Mouse (Mus musculus) midbrain, embryonic 12.5 days (tissue): ENCODE data around the gene Vps54. TPM values are rescaled to one million over a fixed set of nuclear protein-coding genes. Genes with fewer than 3 reads are reported as not detected.

Source experiments
- ATAC-seq: fragments of 200-750 bp; cut with Nextera tagmentation; 2 replicates; pipeline ENCODE4 v1.8.0; 2017; ENCODE audit warnings: low read depth, moderate TSS enrichment, moderate library complexity; ENCODE audit not compliant: low FRiP score
- H3K27ac ChIP-seq: fragments of 300-500 bp; sonication (generic); replicated peaks from 2 replicates; pipeline ENCODE4 v1.5.1; 2016; ENCODE audit warnings: mild to moderate bottlenecking
- H3K27me3 ChIP-seq: fragments of 300-500 bp; sonication (generic); 2 replicates; pipeline ENCODE4 v1.6.1; 2016; ENCODE audit warnings: mild to moderate bottlenecking
- H3K36me3 ChIP-seq: fragments of 300-500 bp; sonication (generic); 2 replicates; pipeline ENCODE4 v1.6.1; 2016
- H3K4me1 ChIP-seq: fragments of 300-500 bp; sonication (generic); 2 replicates; pipeline ENCODE4 v1.6.1; 2016
- H3K4me2 ChIP-seq: fragments of 300-500 bp; sonication (generic); replicated peaks from 2 replicates; pipeline ENCODE4 v1.6.1; 2016; ENCODE audit warnings: mild to moderate bottlenecking, moderate library complexity
- H3K4me3 ChIP-seq: fragments of 300-500 bp; sonication (generic); 2 replicates; pipeline ENCODE4 v1.5.1; 2016; ENCODE audit warnings: mild to moderate bottlenecking
- H3K9ac ChIP-seq: fragments of 300-500 bp; sonication (generic); replicated peaks from 2 replicates; pipeline ENCODE4 v1.6.1; 2016; ENCODE audit warnings: mild to moderate bottlenecking, moderate library complexity
- H3K9me3 ChIP-seq: fragments of 300-500 bp; sonication (generic); 2 replicates; pipeline ENCODE4 v1.6.1; 2016; ENCODE audit warnings: mild to moderate bottlenecking
- WGBS: fragments of 180-500 bp; shearing (Covaris S2); methylation state at CpG from one replicate; pipeline ENCODE4 v1.1.7; 2016; 5-methylcytosine and 5-hydroxymethylcytosine counted together
- microRNA counts: library from miRNA; unstranded; fragments of <30 nt; microRNA quantifications from one replicate; lab custom pipeline; 2017
- microRNA-seq: library from miRNA; unstranded; fragments of <30 nt; microRNA quantifications from one replicate; pipeline ENCODE4, GENCODE M21; 2017
- polyA plus RNA-seq: library from polyadenylated mRNA; unstranded; fragments of >200 nt; fragmentation: Nextera tagmentation; extraction: Ambion mirVana; gene quantifications from 2 replicates; pipeline ENCODE4 v1.2.1, GENCODE M21; 2016

The Vps54 gene
- polyA plus RNA-seq, 1 experiment from 2014 or later = 18.5 TPM

DNA sequence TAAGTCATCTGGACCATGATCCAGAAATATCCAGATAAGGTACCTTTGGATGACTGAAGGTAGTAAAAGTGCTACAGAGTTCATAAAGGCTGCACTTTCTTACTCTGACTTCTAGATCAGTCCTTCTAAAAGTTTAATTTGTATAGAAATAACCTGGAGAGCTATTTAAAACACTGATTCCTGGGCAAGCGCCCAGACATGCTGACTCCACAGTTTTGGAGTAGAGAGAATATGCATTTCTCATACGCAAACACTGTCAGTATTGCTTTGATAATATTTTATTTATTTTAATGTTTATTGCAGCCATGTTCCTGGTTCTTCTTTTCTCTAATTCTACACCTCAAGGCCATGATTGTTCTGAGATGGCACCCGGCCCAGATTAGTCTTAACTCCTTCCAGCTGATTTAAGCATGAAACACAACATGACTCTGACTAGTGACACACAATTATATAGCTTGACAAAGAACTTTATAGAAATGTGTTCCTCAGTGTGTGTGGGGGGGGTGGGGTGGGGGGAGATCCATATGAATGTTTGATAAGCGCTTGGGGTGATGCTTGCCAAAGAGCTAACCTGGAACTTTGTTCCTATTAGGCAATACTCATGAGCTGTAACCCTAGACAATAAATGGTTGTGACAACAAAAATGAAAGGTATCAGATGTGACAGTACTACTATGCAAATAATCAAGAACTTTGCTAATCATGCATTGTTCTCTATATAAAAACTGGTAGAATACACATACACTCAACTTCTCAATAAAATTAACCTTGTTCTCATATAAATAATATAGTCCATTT is 124.3 kb downstream of the Vps54 start:
- WGBS = 93% methylated on average over 4 of the region's 4 CpGs
- Histone ChIP-seq H3K4me1 (peaks cover 2% of the 10 kb centered on the region; the same call in 1 of the 2 replicates), H3K4me2 (no peak overlapping the region), H3K9ac (no peak overlapping the region), H3K36me3 (no peaks in the 10 kb centered on the region), H3K27me3 (no peaks in the 10 kb centered on the region), H3K27ac (no peak overlapping the region), H3K4me3 (no peak overlapping the region), H3K9me3 (no peaks in the 10 kb centered on the region)
- no peak for ATAC-seq

DNA sequence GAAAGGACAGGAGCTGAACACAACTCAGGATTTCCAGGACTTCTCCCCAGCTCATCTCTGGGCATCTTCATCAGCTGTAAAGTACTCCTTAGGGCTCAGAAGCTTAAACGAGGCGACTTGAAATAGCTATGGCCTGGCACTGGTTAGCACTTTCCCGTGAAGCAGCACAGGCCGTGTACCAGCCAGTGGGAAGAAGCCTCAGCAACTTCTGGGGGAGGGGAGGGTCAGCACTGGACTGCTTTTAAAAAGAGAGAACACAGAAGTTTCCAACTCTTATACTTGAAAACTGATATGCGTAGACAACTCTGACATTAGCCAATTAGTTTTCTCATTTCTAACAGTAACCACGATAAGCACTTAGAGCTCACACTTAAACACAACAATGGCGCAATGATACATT is 129.4 kb downstream of the Vps54 start:
- H3K4me1 ChIP-seq = peaks cover 16% of the 10 kb centered on the region
- no peaks in the 10 kb centered on the region for H3K27me3 ChIP-seq
- 0 out of 2 replicates have a peak overlapping the region, but pooled peaks have one; percentile 3 for H3K4me3 ChIP-seq
- H3K27ac ChIP-seq = no peak overlapping the region
- ATAC-seq = no peak
- no peak overlapping the region for H3K9ac ChIP-seq
- no peaks in the 10 kb centered on the region for H3K36me3 ChIP-seq
- WGBS = 54% methylated on average over 7 of the region's 7 CpGs
- no peaks in the 10 kb centered on the region for H3K9me3 ChIP-seq
- H3K4me2 ChIP-seq = peak overlapping the region; percentile 63

DNA sequence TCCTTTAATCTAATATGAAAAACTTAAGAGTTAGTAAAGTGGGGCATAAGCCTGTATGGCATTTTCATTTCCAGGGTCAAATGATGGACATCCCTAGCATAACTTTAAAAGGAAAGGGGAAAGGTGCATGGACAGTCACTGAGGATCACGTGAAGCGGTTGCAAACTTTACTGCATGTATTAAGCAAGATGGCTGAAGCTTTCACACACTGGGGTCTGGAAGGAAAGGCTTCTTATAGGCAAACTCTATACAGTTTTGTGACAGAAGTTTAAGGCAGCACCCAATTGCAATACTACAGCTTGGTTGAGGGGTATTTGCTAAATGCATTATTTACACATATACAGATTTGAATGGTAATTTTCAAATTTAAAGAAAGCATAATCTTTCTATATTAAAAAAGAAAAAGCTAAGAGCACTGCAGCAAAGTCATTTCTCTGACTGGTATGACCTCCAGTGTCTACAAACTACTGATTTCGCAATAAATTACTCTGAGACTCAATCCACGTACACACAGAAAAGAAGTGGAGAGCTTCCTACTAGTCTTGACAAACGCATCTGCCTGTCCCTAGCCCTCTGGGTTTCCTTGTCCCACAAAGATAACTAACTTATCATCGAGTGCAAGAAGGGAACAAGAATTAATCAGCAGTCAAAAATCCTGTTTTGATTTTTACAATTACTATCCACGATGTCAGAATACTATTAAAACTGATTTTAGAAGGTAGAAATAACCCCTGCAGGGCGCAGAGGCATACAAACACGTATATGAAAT is 130.4 kb downstream of the Vps54 start:
- WGBS = 25% methylated on average over 9 of the region's 9 CpGs

DNA sequence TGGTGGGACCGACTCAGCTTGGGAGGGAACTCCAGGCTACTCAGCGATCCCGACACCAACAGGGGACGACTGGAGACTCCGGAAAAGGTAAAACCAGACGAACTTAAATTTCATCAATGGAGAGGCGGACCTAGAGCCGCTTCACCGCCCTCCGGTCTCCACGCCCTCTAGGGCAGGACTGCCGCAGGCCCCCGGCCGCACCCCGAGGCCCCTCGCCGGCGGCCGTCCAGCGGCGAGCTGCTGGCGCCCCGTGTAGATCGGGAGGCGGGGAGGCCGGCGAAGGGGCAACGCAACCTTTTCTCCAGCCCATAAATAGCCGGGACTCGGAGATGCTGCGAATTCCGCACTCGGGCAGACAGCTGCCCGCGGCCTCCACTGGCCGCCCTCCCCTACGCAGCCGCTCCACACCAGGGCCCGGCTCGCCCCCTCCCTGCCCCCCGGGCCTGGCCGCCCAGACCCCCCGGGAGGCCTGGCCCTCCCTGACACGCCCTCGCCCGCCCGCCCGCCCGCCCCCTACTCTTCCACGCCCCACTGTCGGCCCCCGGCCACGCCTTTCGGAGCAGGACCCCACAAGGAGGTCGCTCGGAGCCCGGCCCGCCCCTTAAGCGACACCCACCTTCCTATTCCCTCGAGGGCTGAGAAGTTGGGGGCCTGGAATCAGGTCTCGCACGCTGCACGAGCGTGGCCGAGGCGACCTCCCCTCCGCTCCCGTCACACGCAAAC is 131.5 kb downstream of the Vps54 start:
- Histone ChIP-seq H3K27ac (peak overlapping the region; percentile 80), H3K27me3 (no peaks in the 10 kb centered on the region), H3K4me1 (peaks cover 16% of the 10 kb centered on the region), H3K36me3 (no peaks in the 10 kb centered on the region), H3K9me3 (no peaks in the 10 kb centered on the region), H3K9ac (peak overlapping the region; percentile 75), H3K4me2 (peak overlapping the region; percentile 63), H3K4me3 (peak overlapping the region; percentile 76)
- ATAC-seq = peak; percentile 92
- under 1% methylated on average over 59 of the region's 69 CpGs for WGBS

More for the DNA sequence above, 130.4 kb downstream of the Vps54 start:
- ATAC-seq = no peak
- Histone ChIP-seq H3K4me2 (peak overlapping the region; percentile 63), H3K27me3 (no peaks in the 10 kb centered on the region), H3K4me1 (peaks cover 16% of the 10 kb centered on the region), H3K9me3 (no peaks in the 10 kb centered on the region), H3K9ac (peak overlapping the region; percentile 75), H3K4me3 (peak overlapping the region; percentile 76), H3K36me3 (no peaks in the 10 kb centered on the region), H3K27ac (no peak overlapping the region)

MicroRNA genes within 50 kb of the gene (microRNA counts, 519-probe panel; counts per million panel counts)
- microRNA mmu-miR-1933-3p (lab: Ali Mortazavi, UCI) = not detected
- not detected for microRNA mmu-miR-1933-5p (lab: Ali Mortazavi, UCI)

Small RNAs within 50 kb of the gene (microRNA-seq; reads per million reads assigned to microRNA genes)
- gene Mir1933 = 1.9 reads per million

Other genes starting within 250 kb of the Vps54 start
- 106 and 112 TPM in 2 replicates for gene Peli1, start 148.0 kb upstream of the Vps54 start, polyA plus RNA-seq
- gene Ugp2, start 131.9 kb downstream of the Vps54 start, polyA plus RNA-seq = 70.7 and 71.6 TPM in 2 replicates